Comparison of ENCODE assay signal across 26 mouse cellular contexts in the genomic region with DNA sequence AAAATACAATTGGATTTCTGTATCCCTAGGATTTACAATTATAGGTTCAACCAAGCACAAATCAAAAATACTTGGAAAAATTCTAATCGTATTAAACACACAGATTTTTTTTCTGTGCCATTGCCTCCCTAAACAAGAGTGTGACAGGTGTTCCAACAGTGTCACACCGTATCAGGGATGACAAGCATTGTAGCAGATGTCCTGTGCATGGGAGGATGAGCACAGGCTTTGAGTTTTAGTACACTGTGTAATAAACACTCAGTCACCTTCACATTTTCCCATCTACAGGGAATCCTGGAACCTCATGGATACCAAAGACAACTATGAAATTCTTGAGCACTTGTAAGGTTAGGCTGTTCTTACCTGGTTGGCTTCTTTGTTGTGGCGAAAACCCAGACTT. TPM values are rescaled to one million over a fixed set of nuclear protein-coding genes. Genes with fewer than 3 reads are reported as not detected.
DNase-seq lines count a peak whose midpoint lies in the region; ATAC-seq and TF ChIP-seq lines count a peak whose summit lies in the region.
"Had no signal": no experiment of that assay in that cellular context is flagged by ENCODE, and none has a peak within 500 bp of the region (broad histone marks: within the 10 kb centered on the region; RNA-seq: fewer than 3 reads in every experiment).

No protein-coding gene starts in this region.

- no peak overlapping the region for H3K4me2 ChIP-seq in midbrain, postnatal 0 days (ENCODE audit: low read depth, low read length, poor library complexity, severe bottlenecking)
- H3K4me2 ChIP-seq in midbrain, embryonic 11.5 days: no peak overlapping the region
- H3K4me2 ChIP-seq: embryonic facial prominence, embryonic 13.5 days; embryonic facial prominence, embryonic 15.5 days; forebrain, embryonic 12.5 days had no signal

- TF ChIP-seq POLR2A in cerebellum, adult 2 months (IDR thresholded peaks at IDR 0.05; ENCODE audit: borderline replicate concordance, insufficient read depth, low read length): no peak

- H3K27ac ChIP-seq in cerebellum, adult 2 months (ENCODE audit: insufficient read depth, low read length): no peak overlapping the region
- H3K27ac ChIP-seq in midbrain, postnatal 0 days (ENCODE audit: low read depth, low read length): no peak overlapping the region
- H3K27ac ChIP-seq in midbrain, embryonic 11.5 days (ENCODE audit: low read depth, low read length): no peak overlapping the region
- H3K27ac ChIP-seq: embryonic facial prominence, embryonic 13.5 days; embryonic facial prominence, embryonic 15.5 days; forebrain, embryonic 10.5 days; forebrain, embryonic 12.5 days had no signal

- H3K4me1 ChIP-seq in cerebellum, adult 2 months (ENCODE audit: control insufficient read depth, insufficient read depth, low read length): no peaks in the 10 kb centered on the region; the same call in 1 of the 2 replicates
- H3K4me1 ChIP-seq in midbrain, postnatal 0 days (ENCODE audit: insufficient read depth, low read length): no peaks in the 10 kb centered on the region
- H3K4me1 ChIP-seq in midbrain, embryonic 11.5 days (ENCODE audit: control insufficient read depth, insufficient read depth, low read length): no peaks in the 10 kb centered on the region
- H3K4me1 ChIP-seq: embryonic facial prominence, embryonic 13.5 days; embryonic facial prominence, embryonic 15.5 days; forebrain, embryonic 10.5 days; forebrain, embryonic 12.5 days had no signal

- TF ChIP-seq CTCF in cerebellum, adult 2 months (IDR thresholded peaks at IDR 0.05; ENCODE audit: borderline replicate concordance, insufficient read depth, low read depth, low read length): no peak
- no peak for TF ChIP-seq CTCF in midbrain, postnatal 0 days (IDR thresholded peaks at IDR 0.05)

- H3K36me3 ChIP-seq in midbrain, postnatal 0 days (ENCODE audit: insufficient read depth, low read length): no peaks in the 10 kb centered on the region
- no peaks in the 10 kb centered on the region for H3K36me3 ChIP-seq in midbrain, embryonic 11.5 days (ENCODE audit: control insufficient read depth, insufficient read depth, low read length)
- H3K36me3 ChIP-seq: G1E had no signal

- no peaks in the 10 kb centered on the region for H3K27me3 ChIP-seq in cerebellum, adult 2 months (ENCODE audit: control insufficient read depth, insufficient read depth, low read length)
- H3K27me3 ChIP-seq in midbrain, postnatal 0 days (ENCODE audit: insufficient read depth, low read length): no peaks in the 10 kb centered on the region
- H3K27me3 ChIP-seq in midbrain, embryonic 11.5 days (ENCODE audit: control insufficient read depth, insufficient read depth, low read length): no peaks in the 10 kb centered on the region
- H3K27me3 ChIP-seq: CH12.LX; embryonic facial prominence, embryonic 13.5 days; embryonic facial prominence, embryonic 15.5 days; forebrain, embryonic 12.5 days; Patski had no signal

- H3K9me3 ChIP-seq in midbrain, postnatal 0 days (ENCODE audit: low read length): 0 out of 2 replicates have a peak, but pooled peaks cover 3% of the 10 kb centered on the region
- H3K9me3 ChIP-seq in midbrain, embryonic 11.5 days (ENCODE audit: control insufficient read depth, low read length): no peaks in the 10 kb centered on the region
- H3K9me3 ChIP-seq: embryonic facial prominence, embryonic 13.5 days; embryonic facial prominence, embryonic 15.5 days; forebrain, embryonic 10.5 days; forebrain, embryonic 12.5 days; G1E had no signal

- ATAC-seq in cerebellum, adult (ENCODE audit: insufficient number of reproducible peaks, low FRiP score, low TSS enrichment): 0 out of 2 replicates have a peak, but pooled peaks have one; percentile 66
- ATAC-seq in midbrain, postnatal 0 days (ENCODE audit: low FRiP score): no peak
- ATAC-seq in midbrain, embryonic 11.5 days (ENCODE audit: low FRiP score): no peak
- ATAC-seq: activated CD4-positive, CD25-positive, alpha-beta regulatory T cell, adult 4 months; CD4-positive, CD25-positive, alpha-beta regulatory T cell, adult 4 months; forebrain, embryonic 14.5 days; forebrain, embryonic 16.5 days; Patski had no signal

- no peak overlapping the region for H3K4me3 ChIP-seq in cerebellum, adult 2 months (replicated peaks; ENCODE audit: insufficient read depth, low read depth, low read length)
- H3K4me3 ChIP-seq in midbrain, postnatal 0 days (ENCODE audit: low read depth, low read length): no peak overlapping the region
- H3K4me3 ChIP-seq in midbrain, embryonic 11.5 days (ENCODE audit: low read depth, low read length): no peak overlapping the region
- H3K4me3 ChIP-seq: embryonic facial prominence, embryonic 13.5 days; embryonic facial prominence, embryonic 15.5 days; erythroblast, embryonic 14.5 days; forebrain, embryonic 10.5 days; forebrain, embryonic 12.5 days had no signal

- 43% methylated on average over 3 of the region's 3 CpGs for WGBS in cerebellum, adult 2 months
- 93% methylated on average over 3 of the region's 3 CpGs for WGBS in midbrain, postnatal 0 days
- WGBS in midbrain, embryonic 11.5 days: 94% methylated on average over 3 of the region's 3 CpGs

- no peak for DNase-seq in cerebellum, adult 8-10 months
- DNase-seq in cerebellum, postnatal 10 days: peak; percentile 26 to 37
- no peak for DNase-seq in cerebellum, adult 2 months
- peak; percentile 40 for DNase-seq in midbrain, postnatal 0 days (ENCODE audit: low spot score)
- no peak for DNase-seq in midbrain, embryonic 11.5 days (ENCODE audit: low spot score, missing footprints)
- DNase-seq: adrenal gland, adult 8-10 months; adrenal gland, postnatal 14 days; adrenal gland, postnatal 36 days; B cell, adult 2 months; cerebellum, adult 11-12 months; cerebellum, adult 9-11 months; cerebellum, postnatal 25 days; embryo, embryonic 11 days had no signal

- no peak overlapping the region for H3K9ac ChIP-seq in midbrain, postnatal 0 days (replicated peaks; ENCODE audit: low read length, poor library complexity, severe bottlenecking)
- H3K9ac ChIP-seq in midbrain, embryonic 11.5 days (ENCODE audit: low read length): no peak overlapping the region
- H3K9ac ChIP-seq: embryonic facial prominence, embryonic 13.5 days; embryonic facial prominence, embryonic 15.5 days; forebrain, embryonic 12.5 days had no signal

RNA-seq across cellular contexts. Expression of gene Grb10, which starts 51.2 kb away (rescaled TPM):
- 34.9 and 35.7 TPM in 2 replicates for polyA plus RNA-seq in cerebellum, adult 2 months (2012; rRNA removed)
- total RNA-seq in midbrain, postnatal 0 days (2014; rRNA removed): 94.0 and 110 TPM in 2 replicates
- 43.9 and 44.0 TPM in 2 replicates for polyA plus RNA-seq in midbrain, postnatal 0 days (2015; fragmentation: Nextera tagmentation; extraction: Ambion mirVana)
- polyA plus RNA-seq in midbrain, embryonic 11.5 days (2014; fragmentation: Nextera tagmentation; extraction: Ambion mirVana): 133 and 144 TPM in 2 replicates
- polyA plus RNA-seq: activated CD4-positive, CD25-positive, alpha-beta regulatory T cell, adult 4 months; G1E had no signal

Comparison
In these comparisons a context has a peak if more than half of its experiments do, and no peak if none do; other contexts are left out.
1. DNase-seq: peak in cerebellum, postnatal 10 days (2 of 2) and midbrain, postnatal 0 days (single experiment); none in cerebellum, adult 8-10 months (single experiment), cerebellum, adult 2 months (0 of 2) and midbrain, embryonic 11.5 days (single experiment).